Mouse (Mus musculus) kidney, postnatal 0 days (tissue): Measurements from ENCODE around the gene Slc25a29. TPM values are rescaled to one million over a fixed set of nuclear protein-coding genes. Genes with fewer than 3 reads are reported as not detected.
A peak's percentile ranks its signal among the peaks of the same experiment; 100 is the strongest.

ENCODE experiments used
- ATAC-seq: fragments of 200-750 bp; cut with Nextera tagmentation; replicated peaks from 2 replicates; pipeline ENCODE4 v1.8.0; 2017; ENCODE audit warnings: low read depth, moderate number of reproducible peaks, moderate TSS enrichment, moderate library complexity; ENCODE audit not compliant: low FRiP score
- DNase-seq: peaks from one replicate; pipeline ENCODE4 v3.0.0-alpha.2; 2016; ENCODE audit warnings: low spot score
- H3K27ac ChIP-seq: fragments of 300-500 bp; sonication (generic); 2 replicates; pipeline ENCODE4 v1.5.1; 2014; ENCODE audit warnings: mild to moderate bottlenecking
- H3K27me3 ChIP-seq: fragments of 300-500 bp; sonication (generic); 2 replicates; pipeline ENCODE4 v1.6.1; 2014; ENCODE audit warnings: low read length, mixed read lengths; ENCODE audit not compliant: insufficient read depth
- H3K36me3 ChIP-seq: fragments of 300-500 bp; sonication (generic); 2 replicates; pipeline ENCODE4 v1.6.1; 2014; ENCODE audit warnings: low read length, mixed read lengths; ENCODE audit not compliant: insufficient read depth
- H3K4me1 ChIP-seq: fragments of 300-500 bp; sonication (generic); replicated peaks from 2 replicates; pipeline ENCODE4 v1.6.1; 2014; ENCODE audit warnings: antibody characterized with exemption, low read length, mixed read lengths; ENCODE audit not compliant: insufficient read depth
- H3K4me2 ChIP-seq: fragments of 300-500 bp; sonication (generic); 2 replicates; pipeline ENCODE4 v1.6.1; 2014; ENCODE audit warnings: mild to moderate bottlenecking, low read length, moderate library complexity, mixed read lengths
- H3K4me3 ChIP-seq: fragments of 300-500 bp; sonication (generic); replicated peaks from 2 replicates; pipeline ENCODE4 v1.5.1; 2014; ENCODE audit warnings: low read depth, low read length
- H3K9ac ChIP-seq: fragments of 300-500 bp; sonication (generic); 2 replicates; pipeline ENCODE4 v1.6.1; 2014; ENCODE audit warnings: low read depth, low read length
- H3K9me3 ChIP-seq: fragments of 300-500 bp; sonication (generic); replicated peaks from 2 replicates; pipeline ENCODE4 v1.6.1; 2016; ENCODE audit warnings: low read length, inconsistent platforms, mixed read lengths
- CTCF ChIP-seq: IDR thresholded peaks from 2 replicates; pipeline ENCODE4 v1.5.1; 2016; ENCODE audit warnings: antibody characterized with exemption, low read depth, mild to moderate bottlenecking, moderate library complexity
- WGBS: fragments of 180-500 bp; shearing (Covaris S2); extraction: QIAGEN DNeasy Blood & Tissue Kit; methylation state at CpG from one replicate; pipeline ENCODE4 v1.1.7; 2014; 5-methylcytosine and 5-hydroxymethylcytosine counted together
- polyA plus RNA-seq: library from polyadenylated mRNA; unstranded; fragments of >200 nt; fragmentation: Nextera tagmentation; extraction: Ambion mirVana; gene quantifications from 2 replicates; pipeline ENCODE4 v1.2.1, GENCODE M21; 2015

Gene Slc25a29
- polyA plus RNA-seq, 1 experiment from 2014 or later = 6.4 TPM

- Histone ChIP-seq H3K27ac (no peak overlapping the region), H3K36me3 (peaks cover 20% of the 10 kb centered on the region), H3K27me3 (no peaks in the 10 kb centered on the region), H3K9me3 (no peaks in the 10 kb centered on the region), H3K9ac (no peak overlapping the region), H3K4me3 (no peak overlapping the region), H3K4me2 (no peak overlapping the region), H3K4me1 (no peaks in the 10 kb centered on the region)
- DNase-seq = no peak
- TF ChIP-seq CTCF = no peak
- WGBS = 83% methylated on average over 6 of the region's 6 CpGs
- ATAC-seq = no peak
These were observed 21.2 kb downstream of the Slc25a29 start for GRCm38 (mm10) chr12:108814470-108814869.

DNA sequence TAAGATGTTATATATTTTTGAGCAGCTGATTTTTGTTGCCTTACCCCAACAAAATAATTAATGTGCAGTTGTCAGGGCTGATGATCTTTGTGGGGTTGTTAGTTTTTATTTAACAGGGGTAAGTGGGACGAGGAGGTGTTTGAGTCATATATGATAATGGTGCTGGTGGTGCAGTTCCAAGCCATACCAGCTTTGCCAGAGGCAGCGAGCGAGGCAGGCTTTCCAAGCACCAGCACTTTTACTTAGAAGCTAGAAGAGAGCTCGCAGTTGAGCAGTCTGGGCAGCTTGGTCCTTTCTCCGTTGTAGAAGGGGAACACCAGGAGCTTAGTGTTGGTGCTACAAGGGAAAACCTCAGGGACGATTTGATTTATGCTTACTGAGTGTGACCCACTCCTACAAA is 23.2 kb downstream of the Slc25a29 start:
- Histone ChIP-seq H3K4me2 (no peak overlapping the region), H3K27ac (no peak overlapping the region), H3K9ac (0 out of 2 replicates have a peak overlapping the region, but pooled peaks have one; percentile 18), H3K4me1 (no peaks in the 10 kb centered on the region), H3K4me3 (no peak overlapping the region), H3K27me3 (no peaks in the 10 kb centered on the region), H3K9me3 (no peaks in the 10 kb centered on the region), H3K36me3 (peaks cover 18% of the 10 kb centered on the region; the same call in 1 of the 2 replicates)
- WGBS = 63% methylated on average over 6 of the region's 6 CpGs
- ATAC-seq (no peak), DNase-seq (no peak)
- TF ChIP-seq CTCF = no peak

DNA sequence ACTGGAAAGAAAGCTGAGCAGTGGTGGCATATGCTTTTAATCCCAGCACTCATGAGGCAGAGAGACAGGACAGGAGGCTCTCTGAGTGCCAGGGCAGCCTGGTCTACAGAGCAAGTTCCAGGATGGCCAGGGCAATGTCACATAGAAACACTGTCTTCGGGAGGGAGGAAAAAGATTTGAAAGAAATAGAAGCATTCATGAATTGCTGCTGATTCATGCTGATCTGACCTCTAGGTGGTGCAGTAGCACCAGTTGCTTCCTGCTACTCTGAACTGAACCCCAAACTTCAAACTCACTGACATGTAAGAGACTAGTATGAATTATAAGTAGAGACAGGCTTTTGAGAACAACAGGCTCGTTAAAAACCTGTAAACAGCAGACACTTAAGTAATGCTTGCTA is 24.6 kb downstream of the Slc25a29 start:
- ATAC-seq (no peak), DNase-seq (peak; percentile 66)
- Histone ChIP-seq H3K4me1 (no peaks in the 10 kb centered on the region), H3K4me2 (no peak overlapping the region), H3K36me3 (peaks cover 15% of the 10 kb centered on the region; the same call in 1 of the 2 replicates), H3K27ac (no peak overlapping the region), H3K9me3 (no peaks in the 10 kb centered on the region), H3K9ac (no peak overlapping the region), H3K4me3 (no peak overlapping the region), H3K27me3 (no peaks in the 10 kb centered on the region)
- 44% methylated on average over 2 of the region's 2 CpGs for WGBS
- TF ChIP-seq CTCF = peak; percentile 68

DNA sequence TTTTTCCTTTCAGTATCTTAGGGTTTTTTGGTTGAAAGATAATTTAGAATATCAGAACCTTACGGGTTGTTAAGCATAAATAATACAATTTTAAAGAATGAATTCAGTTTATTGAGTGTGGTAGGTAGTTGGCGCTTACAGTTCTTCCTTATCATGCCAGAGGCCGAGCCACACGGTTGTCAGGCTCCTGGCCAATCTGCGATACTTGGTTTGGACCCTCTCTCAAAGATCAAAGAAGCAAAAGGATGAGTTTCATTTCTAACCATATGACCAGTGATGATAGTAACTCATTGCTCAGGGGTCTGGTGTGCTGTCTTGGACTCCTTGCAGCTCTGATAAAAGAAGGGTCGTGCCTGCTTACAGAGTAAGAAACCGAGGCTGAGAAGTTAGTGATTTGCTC is 25.4 kb downstream of the Slc25a29 start:
- Histone ChIP-seq H3K4me2 (no peak overlapping the region), H3K9me3 (no peaks in the 10 kb centered on the region), H3K27ac (no peak overlapping the region), H3K36me3 (peaks cover 13% of the 10 kb centered on the region; the same call in 1 of the 2 replicates), H3K4me1 (no peaks in the 10 kb centered on the region), H3K4me3 (no peak overlapping the region), H3K9ac (no peak overlapping the region), H3K27me3 (no peaks in the 10 kb centered on the region)
- TF ChIP-seq CTCF = no peak
- ATAC-seq (no peak), DNase-seq (no peak)
- WGBS = 80% methylated on average over 7 of the region's 7 CpGs

DNA sequence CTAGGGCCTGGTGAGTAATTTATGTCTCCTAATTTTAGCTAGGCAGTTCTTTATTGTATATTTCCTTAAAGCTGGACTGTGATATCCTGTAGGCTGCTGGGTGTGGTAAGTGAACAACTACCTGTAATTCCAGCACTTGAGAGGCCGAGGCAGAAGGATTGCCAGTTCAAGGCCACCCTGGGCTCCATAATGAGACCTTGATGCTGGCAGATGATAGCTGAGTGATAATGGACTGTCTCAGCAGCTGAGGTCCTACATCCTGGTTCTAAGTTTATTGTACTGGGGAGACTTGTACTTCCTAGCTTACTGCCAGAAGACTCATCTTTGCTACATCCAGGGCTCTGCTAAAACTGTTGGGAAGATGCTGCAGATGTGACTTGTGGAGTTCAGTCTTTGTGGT is 25.9 kb downstream of the Slc25a29 start:
- Histone ChIP-seq H3K27me3 (no peaks in the 10 kb centered on the region), H3K4me2 (no peak overlapping the region), H3K36me3 (peaks cover 10% of the 10 kb centered on the region; the same call in 1 of the 2 replicates), H3K4me3 (no peak overlapping the region), H3K9me3 (no peaks in the 10 kb centered on the region), H3K4me1 (no peaks in the 10 kb centered on the region), H3K9ac (no peak overlapping the region), H3K27ac (no peak overlapping the region)
- no peak for ATAC-seq
- no peak for TF ChIP-seq CTCF
- no peak for DNase-seq
- 71% methylated on average over 1 of the region's 1 CpGs for WGBS

- WGBS = 83% methylated on average over 2 of the region's 2 CpGs
- ATAC-seq (no peak), DNase-seq (no peak)
- no peak overlapping the region for H3K27ac ChIP-seq
- 0 out of 2 replicates have a peak, but pooled peaks cover 4% of the 10 kb centered on the region for H3K4me1 ChIP-seq
- no peak overlapping the region for H3K4me3 ChIP-seq
- H3K9ac ChIP-seq = no peak overlapping the region
- H3K36me3 ChIP-seq = 0 out of 2 replicates have a peak, but pooled peaks cover 2% of the 10 kb centered on the region
- H3K4me2 ChIP-seq = no peak overlapping the region
- no peaks in the 10 kb centered on the region for H3K9me3 ChIP-seq
- TF ChIP-seq CTCF = no peak
- H3K27me3 ChIP-seq = no peaks in the 10 kb centered on the region
These were observed 27.2 kb downstream of the Slc25a29 start for GRCm38 (mm10) chr12:108808465-108808864.

GRCm38 (mm10) chr12:108804388-108804787 is 31.3 kb downstream of the Slc25a29 start:
- Histone ChIP-seq H3K27me3 (no peaks in the 10 kb centered on the region), H3K4me1 (peaks cover 13% of the 10 kb centered on the region; the same call in 1 of the 2 replicates), H3K9me3 (no peaks in the 10 kb centered on the region), H3K4me2 (no peak overlapping the region), H3K9ac (no peak overlapping the region), H3K36me3 (0 out of 2 replicates have a peak, but pooled peaks cover 2% of the 10 kb centered on the region), H3K4me3 (no peak overlapping the region), H3K27ac (no peak overlapping the region)
- ATAC-seq = no peak
- no peak for TF ChIP-seq CTCF
- no peak for DNase-seq
- WGBS = 72% methylated on average over 2 of the region's 2 CpGs
